ENCODE assay signal across 9 mouse cellular contexts in genomic region chr4:134555956-134556580, GRCm38 (mm10). TPM values are rescaled to one million over a fixed set of nuclear protein-coding genes. Genes with fewer than 3 reads are reported as not detected.
DNase-seq lines count a peak whose midpoint lies in the region; TF ChIP-seq lines count a peak whose summit lies in the region.
"Had no signal": no experiment of that assay in that cellular context is flagged by ENCODE, and none has a peak within 500 bp of the region (broad histone marks: within the 10 kb centered on the region; RNA-seq: fewer than 3 reads in every experiment).

No protein-coding gene starts in this region.

- no peak for TF ChIP-seq POLR2A in brain, embryonic 14.5 days (IDR thresholded peaks at IDR 0.05; ENCODE audit: borderline replicate concordance, extremely low read depth, insufficient read depth, insufficient read length, poor library complexity, severe bottlenecking)

- DNase-seq in cerebellum, postnatal 14 days = peak; percentile 65 to 88
- no peak for DNase-seq in cerebellum, adult 8-10 months
- DNase-seq in left cerebral cortex, adult 2 months (ENCODE audit: extremely low spot score in 1 of 2, low spot score in 2 of 2) = no peak
- DNase-seq in left cerebral cortex, adult 8-10 months (ENCODE audit: low spot score in 2 of 2) = no peak
- DNase-seq in B cell, adult 2 months = peak; percentile 55 to 63
- peak; percentile 60 for DNase-seq in brain, embryonic 14.5 days (ENCODE audit: low read depth)
- no peak for DNase-seq in spleen, postnatal 14 days (ENCODE audit: low spot score in 2 of 2)
- DNase-seq in Muller cell, postnatal 12 days (ENCODE audit: inconsistent ontology term) = no peak
- DNase-seq: thymus, postnatal 25 days had no signal

- intact Hi-C loops in left cerebral cortex, adult 2 months (cut with DNase I) = no loop called here

- H3K4me3 ChIP-seq in left cerebral cortex, adult 2 months = no peak overlapping the region

- peak; percentile 44 for TF ChIP-seq CTCF in left cerebral cortex, adult 2 months (IDR thresholded peaks at IDR 0.05)
- TF ChIP-seq CTCF in brain, embryonic 14.5 days (IDR thresholded peaks at IDR 0.05; ENCODE audit: borderline replicate concordance, extremely low read depth, insufficient read depth, insufficient read length) = peak; percentile 51

- H3K27ac ChIP-seq in left cerebral cortex, adult 2 months = no peak overlapping the region

RNA-seq across cellular contexts. Expression of gene Selenon, which starts 4.1 kb away (rescaled TPM):
- total RNA-seq in left cerebral cortex, adult 2 months (2021) = 10 to 100 TPM; 22.2 to 23.2 TPM
- total RNA-seq in left cerebral cortex, adult 8-10 months (2022) = 10 to 100 TPM; 20.2 to 21.5 (median 20.9) TPM
- 46.3 and 55.6 TPM in 2 replicates for polyA plus RNA-seq in brain, embryonic 14.5 days (2012; rRNA removed)

RNA-seq across cellular contexts. Expression of gene Mtfr1l, which starts 20.9 kb away (rescaled TPM):
- 10 to 100 TPM; 60.6 to 66.1 TPM for total RNA-seq in left cerebral cortex, adult 2 months (2021)
- total RNA-seq in left cerebral cortex, adult 8-10 months (2022) = 10 to 100 TPM; 70.0 to 79.5 (median 71.9) TPM
- polyA plus RNA-seq in brain, embryonic 14.5 days (2012; rRNA removed) = 152 and 168 TPM in 2 replicates

RNA-seq across cellular contexts. Expression of gene Aunip, which starts 45.3 kb away (rescaled TPM):
- total RNA-seq in left cerebral cortex, adult 2 months (2021) = under 1 TPM; 0.54 to 0.63 TPM
- total RNA-seq in left cerebral cortex, adult 8-10 months (2022) = under 1 TPM; 0.25 to 0.60 (median 0.34) TPM
- polyA plus RNA-seq in brain, embryonic 14.5 days (2012; rRNA removed) = 2.8 and 3.9 TPM in 2 replicates

RNA-seq across cellular contexts. Expression of gene Paqr7, which starts 59.6 kb away (rescaled TPM):
- 10 to 100 TPM; 69.3 to 77.9 TPM for total RNA-seq in left cerebral cortex, adult 2 months (2021)
- total RNA-seq in left cerebral cortex, adult 8-10 months (2022) = 10 to 100 TPM; 58.1 to 64.3 (median 61.1) TPM
- 19.6 and 21.3 TPM in 2 replicates for polyA plus RNA-seq in brain, embryonic 14.5 days (2012; rRNA removed)

Comparison
In these comparisons a context has a peak if more than half of its experiments do, and no peak if none do; other contexts are left out.
1. DNase-seq: peak in cerebellum, postnatal 14 days (2 of 2), B cell, adult 2 months (2 of 2) and brain, embryonic 14.5 days (single experiment); none in cerebellum, adult 8-10 months (single experiment), left cerebral cortex, adult 2 months (0 of 2), left cerebral cortex, adult 8-10 months (0 of 2), spleen, postnatal 14 days (0 of 2) and Muller cell, postnatal 12 days (single experiment).